ENCODE assay signal across 8 mouse cellular contexts in genomic region chr4:149305761-149306711, GRCm38 (mm10). TPM values are rescaled to one million over a fixed set of nuclear protein-coding genes. Genes with fewer than 3 reads are reported as not detected.
DNase-seq lines count a peak whose midpoint lies in the region; ATAC-seq and TF ChIP-seq lines count a peak whose summit lies in the region.

No protein-coding gene starts in this region.

- peak overlapping the region; percentile 93 for H3K9ac ChIP-seq in embryonic facial prominence, embryonic 14.5 days (ENCODE audit: low read depth, low read length)
- H3K9ac ChIP-seq in intestine, embryonic 14.5 days (ENCODE audit: low read length), result peak overlapping the region; percentile 84
- peak overlapping the region; percentile 99 for H3K9ac ChIP-seq in neural tube, embryonic 14.5 days (replicated peaks; ENCODE audit: low read depth, low read length)

- no peak for DNase-seq in lung, adult 2 months
- DNase-seq in lung, postnatal 10 days, result no peak
- no peak for DNase-seq in embryonic facial prominence, embryonic 14.5 days (ENCODE audit: low spot score)
- peak; percentile 55 for DNase-seq in intestine, embryonic 14.5 days (ENCODE audit: low spot score)
- no peak for DNase-seq in adrenal gland, postnatal 25 days
- no peak for DNase-seq in cerebellum, postnatal 36 days

- H3K9me3 ChIP-seq in embryonic facial prominence, embryonic 14.5 days (ENCODE audit: control insufficient read depth, low read length), result no peaks in the 10 kb centered on the region
- H3K9me3 ChIP-seq in intestine, embryonic 14.5 days (ENCODE audit: control insufficient read depth, low read length), result no peaks in the 10 kb centered on the region
- H3K9me3 ChIP-seq in neural tube, embryonic 14.5 days (ENCODE audit: control insufficient read depth, low read length), result no peaks in the 10 kb centered on the region

- TF ChIP-seq POLR2A in lung, adult 2 months (IDR thresholded peaks at IDR 0.05; ENCODE audit: borderline replicate concordance, extremely low read depth, low read depth, low read length), result no peak

- TF ChIP-seq CTCF in lung, adult 2 months (IDR thresholded peaks at IDR 0.05; ENCODE audit: insufficient read depth, low read length), result no peak

- peak overlapping the region; percentile 64 for H3K4me2 ChIP-seq in embryonic facial prominence, embryonic 14.5 days (ENCODE audit: low read depth, low read length)
- peak overlapping the region; percentile 54 for H3K4me2 ChIP-seq in intestine, embryonic 14.5 days (ENCODE audit: low read length)
- H3K4me2 ChIP-seq in neural tube, embryonic 14.5 days (ENCODE audit: low read depth, low read length), result peak overlapping the region; percentile 79

- peak overlapping the region; percentile 87 for H3K4me3 ChIP-seq in lung, adult 2 months (replicated peaks; ENCODE audit: extremely low read depth, low read depth, low read length)
- H3K4me3 ChIP-seq in embryonic facial prominence, embryonic 14.5 days (ENCODE audit: low read depth, low read length), result peak overlapping the region; percentile 92
- peak overlapping the region; percentile 90 for H3K4me3 ChIP-seq in intestine, embryonic 14.5 days (ENCODE audit: low read depth, low read length)
- H3K4me3 ChIP-seq in neural tube, embryonic 14.5 days (ENCODE audit: low read depth, low read length), result peak overlapping the region; percentile 98

- peak overlapping the region; percentile 96 for H3K27ac ChIP-seq in embryonic facial prominence, embryonic 14.5 days (replicated peaks; ENCODE audit: low read depth, low read length)
- peak overlapping the region; percentile 89 for H3K27ac ChIP-seq in intestine, embryonic 14.5 days (ENCODE audit: low read depth)
- H3K27ac ChIP-seq in neural tube, embryonic 14.5 days (ENCODE audit: low read depth, low read length), result peak overlapping the region; percentile 98

- no peaks in the 10 kb centered on the region for H3K36me3 ChIP-seq in embryonic facial prominence, embryonic 14.5 days (ENCODE audit: control insufficient read depth, insufficient read depth, low read length)
- H3K36me3 ChIP-seq in intestine, embryonic 14.5 days (ENCODE audit: control insufficient read depth, insufficient read depth, low read length), result no peaks in the 10 kb centered on the region
- no peaks in the 10 kb centered on the region for H3K36me3 ChIP-seq in neural tube, embryonic 14.5 days (ENCODE audit: control insufficient read depth, insufficient read depth, low read length)

- no peak for ATAC-seq in embryonic facial prominence, embryonic 14.5 days (ENCODE audit: low read depth)
- ATAC-seq in intestine, embryonic 14.5 days (replicated peaks; ENCODE audit: low FRiP score, low TSS enrichment, low read depth), result no peak
- ATAC-seq in neural tube, embryonic 14.5 days (ENCODE audit: low read depth), result no peak
- no peak for ATAC-seq in frontal cortex, adult (ENCODE audit: low TSS enrichment)

- H3K27me3 ChIP-seq in embryonic facial prominence, embryonic 14.5 days (replicated peaks; ENCODE audit: control insufficient read depth, insufficient read depth, low read length), result no peaks in the 10 kb centered on the region
- H3K27me3 ChIP-seq in intestine, embryonic 14.5 days (replicated peaks; ENCODE audit: control insufficient read depth, insufficient read depth, low read length), result no peaks in the 10 kb centered on the region
- H3K27me3 ChIP-seq in neural tube, embryonic 14.5 days (ENCODE audit: control insufficient read depth, insufficient read depth, low read length), result peaks cover 4% of the 10 kb centered on the region; the same call in 1 of the 2 replicates

- WGBS in lung, adult 2 months, result 38% methylated on average over 14 of the region's 14 CpGs
- WGBS in embryonic facial prominence, embryonic 14.5 days, result 36% methylated on average over 14 of the region's 14 CpGs
- WGBS in intestine, embryonic 14.5 days, result 43% methylated on average over 14 of the region's 14 CpGs
- WGBS in neural tube, embryonic 14.5 days, result 28% methylated on average over 14 of the region's 14 CpGs

- H3K4me1 ChIP-seq in lung, adult 2 months (ENCODE audit: control insufficient read depth, insufficient read depth, low read length), result peaks cover 13% of the 10 kb centered on the region
- H3K4me1 ChIP-seq in embryonic facial prominence, embryonic 14.5 days (ENCODE audit: control insufficient read depth, insufficient read depth, low read length), result peaks cover 19% of the 10 kb centered on the region
- peaks cover 25% of the 10 kb centered on the region for H3K4me1 ChIP-seq in intestine, embryonic 14.5 days (replicated peaks; ENCODE audit: control insufficient read depth, insufficient read depth, low read length)
- H3K4me1 ChIP-seq in neural tube, embryonic 14.5 days (ENCODE audit: control insufficient read depth, insufficient read depth, low read length), result peaks cover 49% of the 10 kb centered on the region

RNA-seq across cellular contexts. Expression of gene Kif1b, which starts 1.5 kb away (rescaled TPM):
- polyA plus RNA-seq in lung, adult 2 months (2012; rRNA removed), result 32.0 and 43.8 TPM in 2 replicates
- polyA plus RNA-seq in embryonic facial prominence, embryonic 14.5 days (2014; fragmentation: Nextera tagmentation; extraction: Ambion mirVana), result 59.9 and 67.2 TPM in 2 replicates
- 34.4 and 36.5 TPM in 2 replicates for polyA plus RNA-seq in intestine, embryonic 14.5 days (2014; fragmentation: Nextera tagmentation; extraction: Ambion mirVana)
- polyA plus RNA-seq in neural tube, embryonic 14.5 days (2014; fragmentation: Nextera tagmentation; extraction: Ambion mirVana), result 174 and 224 TPM in 2 replicates
- total RNA-seq in adrenal gland, postnatal 25 days (2021), result 182 and 199 TPM in 2 replicates
